Mouse (Mus musculus): ENCODE data around the gene Nrip1. TPM values are rescaled to one million over a fixed set of nuclear protein-coding genes. Genes with fewer than 3 reads are reported as not detected.

The Nrip1 gene
- total RNA-seq, 1 experiment = 11.8 TPM

GRCm38 (mm10) chr16:76347719-76348421, 25.8 kb downstream of the Nrip1 start:
- DNase-seq (ENCODE audit: low read depth, low spot score) = no peak
- Histone ChIP-seq H3K36me3 (ENCODE audit: control insufficient read depth, insufficient read depth, low read length, poor library complexity, severe bottlenecking) (no peaks in the 10 kb centered on the region; the same call in 1 of the 2 replicates), H3K9me3 (ENCODE audit: control insufficient read depth, insufficient read depth, low read depth, low read length) (0 out of 2 replicates have a peak, but pooled peaks cover 1% of the 10 kb centered on the region), H3K27ac (ENCODE audit: insufficient read depth, low read depth, low read length, poor library complexity, severe bottlenecking) (no peak overlapping the region), H3K9ac (ENCODE audit: insufficient read depth, low read depth, low read length, poor library complexity, severe bottlenecking) (no peak overlapping the region), H3K4me1 (ENCODE audit: control insufficient read depth in 2 of 2, insufficient read depth in 2 of 2, low read length in 2 of 2, poor library complexity in 1 of 2) (no peaks in the 10 kb centered on the region; a peak in 1 of 4 replicates), H3K4me3 (ENCODE audit: insufficient read depth in 1 of 2, low read depth in 1 of 2, low read length in 2 of 2, poor library complexity in 1 of 2, severe bottlenecking in 1 of 2) (no peak overlapping the region)
- in situ Hi-C loops (cut with MboI; ENCODE audit: low sequenced_read_pairs in 2 of 2, unreplicated experiment in 2 of 2) = no loop called here
- no peak for TF ChIP-seq ZC3H11A (IDR thresholded peaks at IDR 0.05; ENCODE audit: borderline replicate concordance, low read depth, low read length)
- TF ChIP-seq HCFC1 (IDR thresholded peaks at IDR 0.05; ENCODE audit: borderline replicate concordance, insufficient read depth, low read length) = no peak

GRCm38 (mm10) chr16:76346371-76346770, 27.3 kb downstream of the Nrip1 start:
- H3K9ac ChIP-seq (ENCODE audit: insufficient read depth, low read depth, low read length, poor library complexity, severe bottlenecking) = no peak overlapping the region
- H3K36me3 ChIP-seq (ENCODE audit: control insufficient read depth, insufficient read depth, low read length, poor library complexity, severe bottlenecking) = no peaks in the 10 kb centered on the region; the same call in 1 of the 2 replicates
- no peaks in the 10 kb centered on the region; a peak in 1 of 4 replicates for H3K4me1 ChIP-seq (ENCODE audit: control insufficient read depth in 2 of 2, insufficient read depth in 2 of 2, low read length in 2 of 2, poor library complexity in 1 of 2)
- 0 out of 2 replicates have a peak, but pooled peaks cover 1% of the 10 kb centered on the region for H3K9me3 ChIP-seq (ENCODE audit: control insufficient read depth, insufficient read depth, low read depth, low read length)
- TF ChIP-seq ZC3H11A (IDR thresholded peaks at IDR 0.05; ENCODE audit: borderline replicate concordance, low read depth, low read length) (no peak), CHD2 (IDR thresholded peaks at IDR 0.05; ENCODE audit: low read depth, low read length) (no peak), MAFK (IDR thresholded peaks at IDR 0.05; ENCODE audit: insufficient read depth, low read depth, low read length) (no peak), HCFC1 (IDR thresholded peaks at IDR 0.05; ENCODE audit: borderline replicate concordance, insufficient read depth, low read length) (no peak), ZNF384 (IDR thresholded peaks at IDR 0.05; ENCODE audit: low read depth, low read length) (no peak)
- no peak for DNase-seq (ENCODE audit: low read depth, low spot score)
- no peak overlapping the region for H3K27ac ChIP-seq (ENCODE audit: insufficient read depth, low read depth, low read length, poor library complexity, severe bottlenecking)
- in situ Hi-C loops (cut with MboI; ENCODE audit: low sequenced_read_pairs in 2 of 2, unreplicated experiment in 2 of 2) = no loop called here
- H3K4me3 ChIP-seq (ENCODE audit: insufficient read depth in 1 of 2, low read depth in 1 of 2, low read length in 2 of 2, poor library complexity in 1 of 2, severe bottlenecking in 1 of 2) = no peak overlapping the region

- in situ Hi-C loops (cut with MboI; ENCODE audit: low sequenced_read_pairs in 2 of 2, unreplicated experiment in 2 of 2) = no loop called here
- no peaks in the 10 kb centered on the region; the same call in 1 of the 2 replicates for H3K36me3 ChIP-seq (ENCODE audit: control insufficient read depth, insufficient read depth, low read length, poor library complexity, severe bottlenecking)
- H3K9me3 ChIP-seq (ENCODE audit: control insufficient read depth, insufficient read depth, low read depth, low read length) = 0 out of 2 replicates have a peak, but pooled peaks cover 1% of the 10 kb centered on the region
- H3K4me1 ChIP-seq (ENCODE audit: control insufficient read depth in 2 of 2, insufficient read depth in 2 of 2, low read length in 2 of 2, poor library complexity in 1 of 2) = no peaks in the 10 kb centered on the region; a peak in 1 of 4 replicates
- no peak for DNase-seq (ENCODE audit: low read depth, low spot score)
- no peak overlapping the region for H3K4me3 ChIP-seq (ENCODE audit: insufficient read depth in 1 of 2, low read depth in 1 of 2, low read length in 2 of 2, poor library complexity in 1 of 2, severe bottlenecking in 1 of 2)
- no peak overlapping the region for H3K27ac ChIP-seq (ENCODE audit: insufficient read depth, low read depth, low read length, poor library complexity, severe bottlenecking)
- H3K9ac ChIP-seq (ENCODE audit: insufficient read depth, low read depth, low read length, poor library complexity, severe bottlenecking) = no peak overlapping the region
- TF ChIP-seq MAFK (IDR thresholded peaks at IDR 0.05; ENCODE audit: insufficient read depth, low read depth, low read length) (no peak), ZC3H11A (IDR thresholded peaks at IDR 0.05; ENCODE audit: borderline replicate concordance, low read depth, low read length) (no peak), HCFC1 (IDR thresholded peaks at IDR 0.05; ENCODE audit: borderline replicate concordance, insufficient read depth, low read length) (no peak), ZNF384 (IDR thresholded peaks at IDR 0.05; ENCODE audit: low read depth, low read length) (no peak), CHD2 (IDR thresholded peaks at IDR 0.05; ENCODE audit: low read depth, low read length) (no peak)
These were observed 28.8 kb downstream of the Nrip1 start for GRCm38 (mm10) chr16:76344761-76345368.

- in situ Hi-C loops (cut with MboI; ENCODE audit: low sequenced_read_pairs in 2 of 2, unreplicated experiment in 2 of 2) = no loop called here
- no peak overlapping the region for H3K9ac ChIP-seq (ENCODE audit: insufficient read depth, low read depth, low read length, poor library complexity, severe bottlenecking)
- no peaks in the 10 kb centered on the region for H3K36me3 ChIP-seq (ENCODE audit: control insufficient read depth, insufficient read depth, low read length, poor library complexity, severe bottlenecking)
- 0 out of 2 replicates have a peak, but pooled peaks cover 1% of the 10 kb centered on the region for H3K9me3 ChIP-seq (ENCODE audit: control insufficient read depth, insufficient read depth, low read depth, low read length)
- H3K4me1 ChIP-seq (ENCODE audit: control insufficient read depth in 2 of 2, insufficient read depth in 2 of 2, low read length in 2 of 2, poor library complexity in 1 of 2) = no peaks in the 10 kb centered on the region; a peak in 1 of 4 replicates
- TF ChIP-seq HCFC1 (IDR thresholded peaks at IDR 0.05; ENCODE audit: borderline replicate concordance, insufficient read depth, low read length) = no peak
- TF ChIP-seq ZC3H11A (IDR thresholded peaks at IDR 0.05; ENCODE audit: borderline replicate concordance, low read depth, low read length) = no peak
- TF ChIP-seq MAFK (IDR thresholded peaks at IDR 0.05; ENCODE audit: insufficient read depth, low read depth, low read length) = no peak
- no peak for TF ChIP-seq CHD2 (IDR thresholded peaks at IDR 0.05; ENCODE audit: low read depth, low read length)
- TF ChIP-seq ZNF384 (IDR thresholded peaks at IDR 0.05; ENCODE audit: low read depth, low read length) = no peak
- no peak overlapping the region for H3K4me3 ChIP-seq (ENCODE audit: insufficient read depth in 1 of 2, low read depth in 1 of 2, low read length in 2 of 2, poor library complexity in 1 of 2, severe bottlenecking in 1 of 2)
- no peak overlapping the region for H3K27ac ChIP-seq (ENCODE audit: insufficient read depth, low read depth, low read length, poor library complexity, severe bottlenecking)
- DNase-seq (ENCODE audit: low read depth, low spot score) = no peak
These were observed 29.6 kb downstream of the Nrip1 start for GRCm38 (mm10) chr16:76344030-76344429.
